Mouse (Mus musculus) cortical plate, adult 2 months (tissue): Measurements from ENCODE around the gene Edn3.

Experiments
- CTCF ChIP-seq: fragments of 200-500 bp; IDR thresholded peaks from 2 replicates; pipeline ENCODE4 v1.5.1; 2011; ENCODE audit warnings: mild to moderate bottlenecking, control low read depth, low read length; ENCODE audit not compliant: insufficient read depth; ENCODE audit errors: extremely low read depth
- POLR2A ChIP-seq: fragments of 200-500 bp; IDR thresholded peaks from 2 replicates; pipeline ENCODE4 v1.6.1; 2011; ENCODE audit warnings: mild to moderate bottlenecking, low read length, control low read depth; ENCODE audit not compliant: insufficient read depth; ENCODE audit errors: extremely low read depth

DNA sequence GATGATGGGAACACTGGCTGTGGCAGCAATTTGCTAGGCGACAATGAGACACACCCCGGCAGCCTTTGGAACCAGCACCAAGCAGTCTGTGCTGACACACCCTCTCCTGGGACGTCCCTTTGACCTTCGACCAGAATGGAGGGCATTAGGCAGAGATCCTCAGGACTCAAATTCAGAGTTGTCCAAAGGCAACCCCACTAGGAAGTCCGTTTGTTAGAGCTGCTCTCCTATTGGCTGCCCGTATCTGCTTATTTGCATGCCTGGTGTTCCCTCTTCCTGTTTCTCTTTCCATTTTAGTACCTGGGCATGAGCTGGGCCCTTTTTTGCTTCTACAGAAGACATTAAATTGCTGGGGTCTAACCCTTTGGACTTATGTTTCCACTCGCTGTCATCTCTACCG is 12.0 kb upstream of the Edn3 start:
- TF ChIP-seq POLR2A: no peak
- no peak for TF ChIP-seq CTCF
